Mouse (Mus musculus) thymus, postnatal 14 days (tissue): Measurements from ENCODE around the gene Paqr5.

Experiments
- DNase-seq: peaks from one replicate; pipeline ENCODE4 v3.0.0; 2021

The Paqr5 gene

GRCm38 (mm10) chr9:62026600-62026999 lies at the start of gene Paqr5:
TSS of gene Paqr5 (minus strand) at chr9:62026856.
- DNase-seq: peak; percentile 71

DNA sequence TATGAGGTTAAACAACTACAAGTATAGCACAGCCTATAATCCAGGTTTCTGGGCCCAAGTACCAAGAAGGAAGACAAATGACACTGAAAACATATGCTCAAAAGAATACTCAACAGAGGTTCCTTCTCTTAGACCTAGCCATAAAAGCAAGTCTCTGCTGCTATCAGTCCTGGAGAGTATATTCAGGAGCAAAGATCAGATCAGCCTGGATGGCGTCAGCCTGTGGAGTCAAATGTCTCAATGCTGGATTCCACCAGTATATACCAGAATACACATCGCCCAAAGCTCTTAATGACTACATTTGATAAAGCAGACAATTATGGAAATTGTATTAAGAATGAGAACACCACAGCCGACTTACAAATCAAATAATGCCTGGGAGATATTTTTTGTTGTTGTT lies 35.6 kb upstream of the Paqr5 start:
- no peak for DNase-seq

DNA sequence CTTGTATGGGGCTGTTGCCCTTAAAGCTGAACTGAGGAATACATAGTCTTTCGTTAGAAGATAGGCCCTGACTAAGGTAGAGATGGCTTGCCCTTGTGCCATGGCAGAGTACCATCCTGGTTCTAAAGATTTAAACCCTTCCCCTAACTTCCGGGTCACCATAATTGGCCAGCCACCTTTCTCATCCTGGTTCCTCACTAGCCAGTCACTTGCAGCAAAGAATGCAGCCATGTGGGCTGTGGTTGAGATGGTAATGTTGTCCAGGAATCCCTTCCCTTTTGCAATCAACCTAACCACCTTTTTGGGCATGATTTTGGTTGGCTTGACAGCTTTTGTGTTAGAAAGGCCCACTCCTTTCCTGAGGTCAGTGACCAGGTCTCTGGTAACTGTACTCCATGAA lies 33.8 kb upstream of the Paqr5 start:
- DNase-seq: no peak

DNA sequence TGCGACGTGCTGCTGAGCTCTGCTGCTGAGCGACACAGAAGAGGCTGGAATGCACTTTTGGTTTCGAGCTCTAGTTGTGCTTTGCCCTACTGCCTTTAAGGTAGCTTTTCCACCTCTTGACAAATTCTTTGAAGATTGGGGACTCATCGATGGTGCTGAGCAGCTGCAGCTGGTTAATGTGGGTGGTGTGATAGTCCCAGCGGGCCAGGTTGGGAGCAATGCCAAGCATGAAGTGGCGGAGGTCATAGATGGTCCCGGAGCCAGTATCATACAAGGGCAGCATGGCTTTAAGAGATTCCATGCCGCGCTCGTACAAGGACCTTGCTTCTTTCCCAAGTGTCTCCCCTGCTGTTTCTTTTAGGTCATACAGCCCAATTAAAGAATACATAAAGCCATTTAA lies 33.3 kb upstream of the Paqr5 start:
- DNase-seq: no peak

DNA sequence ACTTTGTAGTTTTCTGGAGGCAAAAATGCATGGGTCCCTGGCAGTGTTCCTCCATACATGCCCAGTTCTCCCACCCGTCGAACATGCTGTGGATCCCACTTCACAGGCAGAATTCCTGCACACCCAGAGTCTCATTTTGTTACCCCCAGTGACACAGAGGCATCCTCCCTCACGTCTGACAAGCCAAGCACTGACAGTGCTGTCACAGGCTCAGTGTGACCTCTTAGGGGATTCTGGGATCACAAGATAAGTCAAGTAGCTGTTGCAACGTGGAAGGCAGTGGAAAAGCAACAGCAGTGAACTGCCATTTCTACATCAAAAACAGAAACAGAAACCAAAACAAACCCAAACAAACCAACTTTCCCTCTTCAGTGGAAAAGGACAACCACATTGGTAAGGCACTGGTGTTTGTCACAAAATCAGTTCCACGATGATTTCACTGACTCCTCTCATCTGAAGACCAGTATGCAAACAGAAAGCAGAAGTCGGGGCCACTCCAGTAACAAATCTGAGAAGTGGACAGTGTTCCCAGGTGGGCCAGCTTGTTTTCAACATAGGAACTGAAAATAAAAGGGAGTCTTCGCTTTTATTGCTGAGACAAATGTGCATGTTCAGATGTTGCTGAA lies 31.3 kb upstream of the Paqr5 start:
- no peak for DNase-seq

DNA sequence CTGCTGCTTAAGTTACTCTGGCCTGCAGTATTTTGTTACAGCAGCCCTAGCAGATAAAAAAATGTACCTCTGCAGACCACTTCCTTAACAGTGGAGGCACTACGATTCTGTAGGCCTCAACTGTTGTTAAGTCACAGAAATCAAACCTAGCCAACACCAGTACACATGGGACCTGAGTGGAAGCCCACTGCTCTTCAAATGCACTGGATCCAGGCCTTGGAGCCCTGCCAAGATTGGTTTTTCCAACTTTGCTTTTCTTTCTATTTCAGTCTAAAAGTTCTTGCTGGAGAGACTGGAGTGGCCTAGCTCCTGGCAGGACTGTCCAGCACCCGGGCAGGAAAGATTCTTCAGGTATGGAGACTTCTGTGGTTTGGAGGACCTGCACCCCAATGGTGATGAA lies 29.6 kb upstream of the Paqr5 start:
- DNase-seq: no peak

- DNase-seq: peak; percentile 12
Observed at GRCm38 (mm10) chr9:62050801-62051200, 24.1 kb upstream of the Paqr5 start.

GRCm38 (mm10) chr9:62049166-62049565 lies 22.5 kb upstream of the Paqr5 start:
- DNase-seq: no peak

GRCm38 (mm10) chr9:62042167-62042566 lies 15.5 kb upstream of the Paqr5 start:
- DNase-seq: no peak

DNA sequence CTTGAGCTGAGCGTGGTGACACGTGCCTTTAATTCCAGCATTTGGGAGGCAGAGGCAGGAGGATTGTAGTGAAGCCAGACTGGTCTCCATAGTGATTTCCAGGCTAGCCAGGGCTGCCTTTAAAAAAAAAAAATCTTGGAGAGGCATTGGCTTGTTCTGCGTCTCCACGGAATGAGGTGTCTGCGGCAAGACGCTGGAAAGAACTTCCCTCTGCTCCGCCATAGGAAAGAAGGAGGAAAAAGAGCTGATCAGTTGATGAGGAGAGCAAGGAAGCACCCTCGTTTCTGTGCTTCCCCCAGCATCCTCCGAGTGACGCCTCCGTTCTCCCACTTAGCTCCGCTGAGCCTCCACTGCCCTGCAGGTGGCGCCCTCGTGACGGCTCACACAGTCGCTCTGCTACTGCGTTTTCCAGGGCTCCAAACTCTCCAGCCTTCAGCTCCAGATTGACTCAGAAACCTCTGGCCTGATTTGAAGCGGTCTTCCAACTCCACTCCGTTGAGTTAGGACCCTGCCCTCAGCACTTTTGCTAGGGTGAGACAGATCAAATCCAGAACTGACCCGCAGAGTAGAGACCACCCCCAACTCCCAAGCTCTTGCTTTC lies 13.5 kb upstream of the Paqr5 start:
- DNase-seq: peak; percentile 88

DNA sequence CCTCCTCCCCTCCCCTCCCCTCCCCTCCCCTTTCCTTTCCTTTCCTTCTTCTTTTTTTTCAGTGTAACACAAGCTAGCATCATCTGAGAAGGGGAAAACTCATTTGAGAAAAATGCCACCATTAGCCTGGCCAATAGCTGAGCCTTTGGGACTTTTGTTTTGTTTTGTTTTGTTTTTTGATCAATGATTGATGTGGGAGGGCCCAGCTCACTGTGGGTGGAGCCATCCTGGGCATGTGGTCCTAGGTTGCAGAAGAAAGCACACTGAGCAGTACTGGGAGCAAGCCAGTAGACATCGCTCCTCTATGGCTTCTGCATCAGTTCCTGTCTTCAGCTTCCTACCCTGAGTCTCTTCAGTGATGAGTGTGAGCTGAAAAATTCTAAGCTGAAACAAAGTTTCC lies 9.2 kb upstream of the Paqr5 start:
- DNase-seq: no peak

- DNase-seq: no peak
Observed at GRCm38 (mm10) chr9:62032206-62032605, 5.5 kb upstream of the Paqr5 start.

DNA sequence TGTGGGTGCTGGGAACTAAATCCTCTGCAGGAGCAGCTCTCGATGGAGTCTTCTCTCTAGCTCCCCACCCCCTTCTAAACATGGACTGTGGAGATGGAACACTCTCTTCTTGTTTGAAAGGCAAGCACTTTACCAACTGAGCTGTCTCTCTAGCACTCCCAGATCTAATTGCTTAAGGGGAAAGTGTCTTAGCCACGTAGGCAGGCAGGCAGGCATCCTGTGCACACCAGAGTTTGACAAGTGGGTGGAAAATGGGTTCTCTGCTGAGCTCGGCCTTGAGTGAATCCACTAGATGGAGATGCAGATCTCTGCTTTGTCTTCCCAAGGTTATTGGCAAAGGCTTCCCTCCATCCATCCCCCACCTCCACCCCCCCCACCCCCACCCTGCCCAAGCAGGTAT lies 1.4 kb upstream of the Paqr5 start:
- no peak for DNase-seq

DNA sequence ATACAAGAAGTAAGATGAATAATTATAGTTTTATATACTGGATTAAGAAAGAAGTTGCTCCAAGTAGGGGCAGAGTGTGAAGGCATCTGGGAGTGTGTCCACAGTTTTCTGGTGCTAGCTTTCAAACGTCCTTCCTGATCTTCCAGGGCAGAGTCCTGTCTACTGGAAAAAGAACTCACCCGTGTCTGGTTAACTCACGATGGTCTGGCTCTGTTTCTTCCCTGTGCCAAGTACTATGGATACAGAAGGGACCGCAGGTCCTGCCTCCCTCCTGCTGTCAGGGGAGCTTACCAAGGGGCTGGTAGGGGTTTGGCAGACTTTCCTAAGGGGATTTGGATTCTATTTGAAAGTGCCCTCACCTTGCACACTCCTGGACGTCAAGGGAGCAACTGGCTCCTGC lies 1.6 kb downstream of the Paqr5 start:
- DNase-seq: no peak

DNA sequence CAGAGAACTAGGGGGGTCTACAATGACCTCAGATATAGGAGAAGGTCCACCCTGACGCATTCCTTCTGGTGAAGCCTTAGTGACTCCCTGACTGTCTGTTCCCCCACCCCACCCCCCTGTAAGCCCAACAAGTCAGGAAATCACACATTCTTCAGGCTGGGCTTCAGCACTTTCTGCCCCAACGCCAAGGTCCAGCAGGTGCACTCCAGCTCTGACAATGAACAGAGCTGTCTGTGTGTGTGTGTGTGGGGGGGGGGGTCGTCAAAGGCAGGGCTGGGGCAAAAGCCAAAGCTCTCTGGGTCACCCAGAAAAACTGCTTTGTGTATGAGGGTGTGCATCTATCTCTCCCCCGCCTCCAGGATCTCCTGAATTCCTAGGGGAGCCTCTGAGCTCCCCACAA lies 2.8 kb downstream of the Paqr5 start:
- no peak for DNase-seq

DNA sequence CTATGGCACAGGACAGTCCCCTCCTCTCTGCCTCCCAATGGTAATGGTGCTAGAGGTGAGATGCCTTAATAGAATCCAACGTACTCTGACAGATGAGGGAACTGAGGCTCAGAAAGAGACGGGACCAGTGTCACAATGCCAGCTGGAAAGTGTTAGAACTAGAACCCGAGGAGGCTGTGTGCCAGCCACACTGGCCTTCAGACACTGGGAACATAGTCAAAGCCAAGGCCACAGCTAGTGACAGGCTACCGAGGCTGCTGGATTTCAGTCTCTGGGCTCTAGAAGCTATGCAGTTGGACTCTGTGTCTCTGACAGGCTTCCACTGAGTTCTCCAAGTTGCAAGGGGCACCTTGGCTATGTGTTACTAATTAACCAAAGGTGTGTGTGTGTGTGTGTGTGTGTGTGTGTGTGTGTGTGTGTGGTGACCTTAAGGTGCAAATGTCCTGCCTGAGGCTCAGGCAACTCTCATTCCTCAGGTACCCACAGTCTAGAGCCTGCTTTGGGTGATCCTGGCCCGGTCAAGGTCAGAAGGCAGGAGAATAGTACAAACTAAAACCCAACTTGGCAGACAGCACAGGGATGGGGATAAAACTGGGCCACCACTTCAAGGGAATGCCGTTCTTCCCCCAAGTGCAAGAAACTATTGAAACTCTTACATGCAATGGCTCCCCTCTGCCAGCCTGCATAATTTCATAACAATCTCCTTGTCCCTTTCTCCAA lies 3.5 kb downstream of the Paqr5 start:
- DNase-seq: no peak

DNA sequence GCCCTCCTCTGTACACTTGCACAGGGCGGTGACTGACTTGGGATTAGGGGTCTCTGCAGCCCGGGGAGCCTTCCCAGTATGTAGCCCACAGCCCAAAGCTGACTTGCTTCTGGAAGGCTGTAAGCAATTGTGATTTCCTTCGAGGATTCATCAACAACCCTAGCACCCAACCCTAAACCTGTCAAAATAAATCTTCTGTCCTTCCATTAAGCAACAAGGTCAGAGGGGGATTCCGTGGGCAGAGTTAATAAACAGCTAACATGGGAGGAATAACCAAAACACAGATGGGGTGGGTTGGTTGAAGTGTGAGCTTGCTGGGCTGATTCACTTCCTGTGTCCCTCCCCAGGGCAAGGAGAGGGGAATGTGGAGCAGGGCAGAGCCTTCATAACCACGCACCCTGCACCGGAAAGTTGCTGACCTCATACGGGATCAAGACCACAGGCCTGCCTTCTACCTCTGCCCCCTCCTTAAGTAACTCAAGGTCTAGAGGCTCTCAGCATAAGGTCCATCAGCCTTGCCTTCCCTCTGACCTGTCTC lies 5.0 kb downstream of the Paqr5 start:
- DNase-seq: no peak

- no peak for DNase-seq
Observed at GRCm38 (mm10) chr9:62020259-62020658, 6.4 kb downstream of the Paqr5 start.

DNA sequence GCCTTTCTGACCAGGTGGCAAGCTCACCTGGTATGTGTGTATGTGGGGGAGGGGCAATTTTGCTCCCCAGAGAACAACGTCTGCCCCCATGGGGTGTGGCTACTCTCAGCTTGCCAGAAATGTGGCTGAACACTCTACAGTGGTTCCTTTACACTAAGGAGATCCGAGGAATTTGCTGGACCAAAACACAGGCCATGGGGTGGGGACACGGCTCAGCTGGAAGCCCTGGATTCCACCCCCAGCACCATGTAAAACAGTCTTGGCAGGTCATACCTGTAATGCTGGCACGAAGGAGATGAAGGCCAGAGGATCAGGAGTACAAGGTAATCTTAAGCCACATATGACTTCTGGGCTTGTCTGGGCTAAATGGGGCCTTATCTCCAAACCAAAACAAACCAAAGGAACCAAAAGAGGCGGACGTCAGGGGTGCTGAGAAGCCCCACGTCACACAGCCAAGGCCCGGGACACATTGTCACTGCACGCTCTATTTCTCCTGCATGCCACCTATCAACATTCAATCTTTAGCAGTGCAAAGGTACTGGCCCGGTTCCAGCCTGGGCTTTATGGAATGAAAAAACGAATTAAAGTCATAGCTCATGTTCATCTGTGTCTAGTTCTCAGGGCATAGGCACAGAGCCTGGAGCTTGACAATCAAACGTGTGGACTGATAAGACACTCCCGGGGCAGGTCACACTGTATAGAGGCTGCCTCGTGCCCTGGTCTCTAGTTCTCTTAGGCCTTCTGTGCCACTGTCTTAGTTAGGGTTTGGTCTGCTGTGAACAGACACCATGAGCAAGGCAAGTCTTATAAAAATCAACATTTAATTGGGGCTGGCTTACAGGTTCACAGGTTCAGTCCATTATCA lies 8.2 kb downstream of the Paqr5 start:
- DNase-seq: no peak

- no peak for DNase-seq
Observed at GRCm38 (mm10) chr9:62017329-62017728, 9.3 kb downstream of the Paqr5 start.

GRCm38 (mm10) chr9:62015504-62015903 lies 11.2 kb downstream of the Paqr5 start:
- DNase-seq: peak; percentile 37

- DNase-seq: no peak
Observed at GRCm38 (mm10) chr9:62013316-62014097, 13.1 kb downstream of the Paqr5 start.
